ENCODE assay signal across 9 mouse cellular contexts in genomic region chr17:56829171-56829570, GRCm38 (mm10). TPM values are rescaled to one million over a fixed set of nuclear protein-coding genes. Genes with fewer than 3 reads are reported as not detected.
DNase-seq lines count a peak whose midpoint lies in the region; ATAC-seq and TF ChIP-seq lines count a peak whose summit lies in the region.
"Had no signal": no experiment of that assay in that cellular context is flagged by ENCODE, and none has a peak within 500 bp of the region (broad histone marks: within the 10 kb centered on the region; RNA-seq: fewer than 3 reads in every experiment).

No protein-coding gene starts in this region.

- H3K4me2 ChIP-seq in embryonic facial prominence, embryonic 14.5 days (ENCODE audit: low read depth, low read length), result peak overlapping the region; percentile 89
- H3K4me2 ChIP-seq in neural tube, embryonic 13.5 days, result peak overlapping the region; percentile 76

- no peak overlapping the region for H3K27ac ChIP-seq in layer of hippocampus, adult 2 months
- no peak overlapping the region for H3K27ac ChIP-seq in embryonic facial prominence, embryonic 14.5 days (replicated peaks; ENCODE audit: low read depth, low read length)
- H3K27ac ChIP-seq in limb, embryonic 10.5 days, result no peak overlapping the region
- no peak overlapping the region for H3K27ac ChIP-seq in neural tube, embryonic 13.5 days (replicated peaks)

- WGBS in embryonic facial prominence, embryonic 14.5 days, result 27% methylated on average over 11 of the region's 11 CpGs
- WGBS in limb, embryonic 10.5 days, result 26% methylated on average over 11 of the region's 11 CpGs
- WGBS in neural tube, embryonic 13.5 days, result 27% methylated on average over 11 of the region's 11 CpGs

- H3K27me3 ChIP-seq in embryonic facial prominence, embryonic 14.5 days (replicated peaks; ENCODE audit: control insufficient read depth, insufficient read depth, low read length), result peaks cover 19% of the 10 kb centered on the region
- peaks cover 50% of the 10 kb centered on the region for H3K27me3 ChIP-seq in limb, embryonic 10.5 days (ENCODE audit: low read depth, poor library complexity, severe bottlenecking)
- peaks cover 33% of the 10 kb centered on the region for H3K27me3 ChIP-seq in neural tube, embryonic 13.5 days

- ATAC-seq in embryonic facial prominence, embryonic 14.5 days (ENCODE audit: low read depth), result no peak
- ATAC-seq in neural tube, embryonic 13.5 days (ENCODE audit: low read depth), result no peak

- peak overlapping the region; percentile 70 for H3K9ac ChIP-seq in embryonic facial prominence, embryonic 14.5 days (ENCODE audit: low read depth, low read length)
- H3K9ac ChIP-seq in neural tube, embryonic 13.5 days, result peak overlapping the region; percentile 68

- no peaks in the 10 kb centered on the region for H3K36me3 ChIP-seq in embryonic facial prominence, embryonic 14.5 days (ENCODE audit: control insufficient read depth, insufficient read depth, low read length)
- H3K36me3 ChIP-seq in limb, embryonic 10.5 days, result no peaks in the 10 kb centered on the region
- no peaks in the 10 kb centered on the region for H3K36me3 ChIP-seq in neural tube, embryonic 13.5 days

- no peak for TF ChIP-seq CTCF in layer of hippocampus, adult 2 months (conservative IDR thresholded peaks at IDR 0.05)

- 0 out of 2 replicates have a peak, but pooled peaks cover 3% of the 10 kb centered on the region for H3K4me1 ChIP-seq in embryonic facial prominence, embryonic 14.5 days (ENCODE audit: control insufficient read depth, insufficient read depth, low read length)
- H3K4me1 ChIP-seq in limb, embryonic 10.5 days, result peaks cover 20% of the 10 kb centered on the region
- H3K4me1 ChIP-seq in neural tube, embryonic 13.5 days (replicated peaks), result peaks cover 20% of the 10 kb centered on the region

- DNase-seq in layer of hippocampus, adult 2 months (ENCODE audit: low spot score in 2 of 2), result no peak
- DNase-seq in layer of hippocampus, adult 8-10 months (ENCODE audit: low spot score in 2 of 2), result no peak
- no peak for DNase-seq in embryonic facial prominence, embryonic 14.5 days (ENCODE audit: low spot score)
- no peak for DNase-seq in limb, embryonic 10.5 days (ENCODE audit: low spot score)
- no peak for DNase-seq in right cerebral cortex, postnatal 36 days (ENCODE audit: low spot score in 2 of 2)
- no peak for DNase-seq in cerebellum, adult 11 months
- DNase-seq in testis, postnatal 14 days (ENCODE audit: low spot score), result no peak

- no peaks in the 10 kb centered on the region for H3K9me3 ChIP-seq in embryonic facial prominence, embryonic 14.5 days (ENCODE audit: control insufficient read depth, low read length)
- H3K9me3 ChIP-seq in limb, embryonic 10.5 days (replicated peaks), result no peaks in the 10 kb centered on the region
- H3K9me3 ChIP-seq in neural tube, embryonic 13.5 days, result no peaks in the 10 kb centered on the region

- H3K4me3 ChIP-seq in layer of hippocampus, adult 2 months, result peak overlapping the region; percentile 67
- peak overlapping the region; percentile 66 for H3K4me3 ChIP-seq in embryonic facial prominence, embryonic 14.5 days (ENCODE audit: low read depth, low read length)
- H3K4me3 ChIP-seq in limb, embryonic 10.5 days, result peak overlapping the region; percentile 70; the same call in 1 of the 2 replicates
- H3K4me3 ChIP-seq in neural tube, embryonic 13.5 days, result peak overlapping the region; percentile 62

RNA-seq across cellular contexts. Expression of gene Rfx2, which starts 1.6 kb away (rescaled TPM):
- 1 to 10 TPM; 5.4 to 6.4 TPM for total RNA-seq in layer of hippocampus, adult 2 months (2021)
- total RNA-seq in layer of hippocampus, adult 8-10 months (2022), result 1 to 10 TPM; 4.3 to 6.0 (median 5.0) TPM
- 3.5 and 5.3 TPM in 2 replicates for polyA plus RNA-seq in embryonic facial prominence, embryonic 14.5 days (2014; fragmentation: Nextera tagmentation; extraction: Ambion mirVana)
- 3.2 and 4.5 TPM in 2 replicates for polyA plus RNA-seq in limb, embryonic 10.5 days (2016; fragmentation: Nextera tagmentation; extraction: Ambion mirVana)
- polyA plus RNA-seq in neural tube, embryonic 13.5 days (2015; fragmentation: Nextera tagmentation; extraction: Ambion mirVana), result 4.6 and 5.2 TPM in 2 replicates

RNA-seq across cellular contexts. Expression of gene Acsbg2, which starts 45.1 kb away (rescaled TPM):
- total RNA-seq in layer of hippocampus, adult 2 months (2021), result not detected
- total RNA-seq in layer of hippocampus, adult 8-10 months (2022), result not detected
- polyA plus RNA-seq in embryonic facial prominence, embryonic 14.5 days (2014; fragmentation: Nextera tagmentation; extraction: Ambion mirVana), result not detected in 2 replicates
- polyA plus RNA-seq in limb, embryonic 10.5 days (2016; fragmentation: Nextera tagmentation; extraction: Ambion mirVana), result not detected in 2 replicates
- not detected in 2 replicates for polyA plus RNA-seq in neural tube, embryonic 13.5 days (2015; fragmentation: Nextera tagmentation; extraction: Ambion mirVana)
- total RNA-seq: layer of hippocampus, postnatal 14 days had no signal

RNA-seq across cellular contexts. Expression of gene 1700061G19Rik, which starts 46.1 kb away (rescaled TPM):
- under 1 TPM; 0.13 to 0.22 TPM for total RNA-seq in layer of hippocampus, adult 2 months (2021)
- under 1 TPM in 3 of 4 experiments, not detected in 1; 0.20 to 0.35 (median 0.27) TPM for total RNA-seq in layer of hippocampus, adult 8-10 months (2022)
- 0.14 and 0.26 TPM in 2 replicates for polyA plus RNA-seq in embryonic facial prominence, embryonic 14.5 days (2014; fragmentation: Nextera tagmentation; extraction: Ambion mirVana)
- 0.50 and 0.73 TPM in 2 replicates for polyA plus RNA-seq in limb, embryonic 10.5 days (2016; fragmentation: Nextera tagmentation; extraction: Ambion mirVana)
- 0.54 and 0.60 TPM in 2 replicates for polyA plus RNA-seq in neural tube, embryonic 13.5 days (2015; fragmentation: Nextera tagmentation; extraction: Ambion mirVana)

RNA-seq across cellular contexts. Expression of gene Prr22, which starts 59.1 kb away (rescaled TPM):
- total RNA-seq in layer of hippocampus, adult 2 months (2021), result 1 to 10 TPM in 1 of 2 experiments, under 1 TPM in 1; 0.79 to 1.9 TPM
- total RNA-seq in layer of hippocampus, adult 8-10 months (2022), result 1 to 10 TPM in 3 of 4 experiments, under 1 TPM in 1; 0.68 to 1.8 (median 1.6) TPM
- 0.61 and 1.2 TPM in 2 replicates for polyA plus RNA-seq in embryonic facial prominence, embryonic 14.5 days (2014; fragmentation: Nextera tagmentation; extraction: Ambion mirVana)
- polyA plus RNA-seq in limb, embryonic 10.5 days (2016; fragmentation: Nextera tagmentation; extraction: Ambion mirVana), result 1.5 and 2.2 TPM in 2 replicates
- 0.95 and 1.1 TPM in 2 replicates for polyA plus RNA-seq in neural tube, embryonic 13.5 days (2015; fragmentation: Nextera tagmentation; extraction: Ambion mirVana)
